In genomic region chr17:71874077-71874476, GRCm38 (mm10) we compare ENCODE assay signal across 9 mouse cellular contexts.
DNase-seq lines count a peak whose midpoint lies in the region; ATAC-seq and TF ChIP-seq lines count a peak whose summit lies in the region.
"Had no signal": no experiment of that assay in that cellular context is flagged by ENCODE, and none has a peak within 500 bp of the region (broad histone marks: within the 10 kb centered on the region; RNA-seq: fewer than 3 reads in every experiment).

No protein-coding gene starts in this region.

- in situ Hi-C loops in CH12.LX (cut with MboI; ENCODE audit: low pct_ligation_motif_present, low pct_unique_long_range_greater_than_20kb, low sequenced_read_pairs) = loop anchor here (5.0 to 25.0 kb wide), 2 partner anchors 202 to 312 kb away; partner anchors contain the start of genes Spdya and Togaram2

- no peaks in the 10 kb centered on the region for H3K36me3 ChIP-seq in heart, embryonic 16.5 days (ENCODE audit: control insufficient read depth, insufficient read depth)
- H3K36me3 ChIP-seq in heart, embryonic 10.5 days = no peaks in the 10 kb centered on the region
- peaks cover 0 to 2% of the 10 kb centered on the region in 2 experiments for H3K36me3 ChIP-seq in CH12.LX (replicated peaks in 1 of 2; ENCODE audit: control insufficient read depth in 1 of 2, insufficient read depth in 1 of 2, low read length in 1 of 2)
- H3K36me3 ChIP-seq: embryonic facial prominence, embryonic 12.5 days had no signal

- no peak overlapping the region for H3K4me3 ChIP-seq in heart, embryonic 16.5 days (ENCODE audit: low read length)
- H3K4me3 ChIP-seq in heart, embryonic 10.5 days = no peak overlapping the region
- peak overlapping the region; percentile 31 to 45 (median 35) for H3K4me3 ChIP-seq in CH12.LX (replicated peaks in 1 of 3; ENCODE audit: low read depth in 2 of 3, low read length in 2 of 3, poor library complexity in 1 of 3)
- H3K4me3 ChIP-seq: embryonic facial prominence, embryonic 12.5 days had no signal

- H3K79me2 ChIP-seq in CH12.LX (replicated peaks; ENCODE audit: control insufficient read depth, extremely low read depth, insufficient read depth, poor library complexity, severe bottlenecking) = no peaks in the 10 kb centered on the region

- ATAC-seq in heart, embryonic 16.5 days (replicated peaks; ENCODE audit: extremely low read depth, insufficient read depth, low FRiP score) = no peak

- H3K27ac ChIP-seq in heart, embryonic 16.5 days (ENCODE audit: low read length) = no peak overlapping the region
- H3K27ac ChIP-seq in heart, embryonic 10.5 days = no peak overlapping the region
- H3K27ac ChIP-seq in CH12.LX (ENCODE audit: insufficient read depth, low read depth) = no peak overlapping the region
- H3K27ac ChIP-seq: embryonic facial prominence, embryonic 12.5 days had no signal

- WGBS in heart, embryonic 16.5 days = 36% methylated on average over 6 of the region's 6 CpGs
- WGBS in heart, embryonic 10.5 days = 36% methylated on average over 6 of the region's 6 CpGs

- DNase-seq in heart, embryonic 10.5 days (ENCODE audit: low spot score) = no peak
- DNase-seq in CH12.LX (ENCODE audit: extremely low read depth) = peak; percentile 85
- DNase-seq in brain, embryonic 14.5 days (ENCODE audit: low read depth) = peak; percentile 50
- DNase-seq in frontal cortex, postnatal 25 days (ENCODE audit: low spot score in 2 of 2) = peak; percentile 14 to 30
- DNase-seq in left cerebral cortex, postnatal 14 days (ENCODE audit: low spot score in 2 of 2) = peak; percentile 30 to 44
- peak; percentile 21 for DNase-seq in ovary, postnatal 10 days (ENCODE audit: low spot score)
- DNase-seq in thymus, postnatal 36 days = peak; percentile 52 to 61

- TF ChIP-seq RAD21 in CH12.LX (IDR thresholded peaks at IDR 0.05; ENCODE audit: low read depth, low read length) = peak; percentile 81

- TF ChIP-seq CTCF in CH12.LX (conservative IDR thresholded peaks at IDR 0.05 in 1 of 2, IDR thresholded peaks at IDR 0.05 in 1 of 2; ENCODE audit: low read depth in 2 of 2, low read length in 2 of 2) = peak; percentile 91 to 92
- peak; percentile 75 for TF ChIP-seq CTCF in brain, embryonic 14.5 days (IDR thresholded peaks at IDR 0.05; ENCODE audit: borderline replicate concordance, extremely low read depth, insufficient read depth, insufficient read length)

- H3K9ac ChIP-seq in heart, embryonic 16.5 days (ENCODE audit: low read length) = no peak overlapping the region
- H3K9ac ChIP-seq in CH12.LX (ENCODE audit: insufficient read depth, low read depth) = no peak overlapping the region; the same call in 1 of the 2 replicates
- H3K9ac ChIP-seq: embryonic facial prominence, embryonic 12.5 days had no signal

- peaks cover 2% of the 10 kb centered on the region; the same call in 1 of the 2 replicates for H3K4me1 ChIP-seq in heart, embryonic 16.5 days (ENCODE audit: control insufficient read depth, insufficient read depth, low read length)
- H3K4me1 ChIP-seq in heart, embryonic 10.5 days = 0 out of 2 replicates have a peak, but pooled peaks cover 8% of the 10 kb centered on the region
- no peaks in the 10 kb centered on the region for H3K4me1 ChIP-seq in CH12.LX (ENCODE audit: control insufficient read depth in 1 of 2, insufficient read depth in 2 of 2)
- H3K4me1 ChIP-seq: embryonic facial prominence, embryonic 12.5 days had no signal

- TF ChIP-seq EP300 in CH12.LX (IDR thresholded peaks at IDR 0.05; ENCODE audit: low read length) = no peak

- no peak for TF ChIP-seq POLR2A in CH12.LX (IDR thresholded peaks at IDR 0.05; ENCODE audit: low read depth, low read length)
- no peak for TF ChIP-seq POLR2A in brain, embryonic 14.5 days (IDR thresholded peaks at IDR 0.05; ENCODE audit: borderline replicate concordance, extremely low read depth, insufficient read depth, insufficient read length, poor library complexity, severe bottlenecking)

- intact Hi-C loops in left cerebral cortex, postnatal 14 days (cut with DNase I) = loop anchor here (2.0 kb wide), 1 partner anchor 211 kb away; no protein-coding TSS in a partner anchor

- no peaks in the 10 kb centered on the region for H3K27me3 ChIP-seq in heart, embryonic 16.5 days (ENCODE audit: control insufficient read depth, insufficient read depth, low read length)
- no peaks in the 10 kb centered on the region for H3K27me3 ChIP-seq in heart, embryonic 10.5 days (ENCODE audit: insufficient read depth, poor library complexity, severe bottlenecking)
- H3K27me3 ChIP-seq in CH12.LX (replicated peaks) = no peaks in the 10 kb centered on the region

- no peaks in the 10 kb centered on the region for H3K9me3 ChIP-seq in heart, embryonic 16.5 days (replicated peaks; ENCODE audit: control insufficient read depth, low read length)
- H3K9me3 ChIP-seq in heart, embryonic 10.5 days = no peaks in the 10 kb centered on the region
- peaks cover 3% of the 10 kb centered on the region for H3K9me3 ChIP-seq in CH12.LX (replicated peaks; ENCODE audit: low read length)
- H3K9me3 ChIP-seq: embryonic facial prominence, embryonic 12.5 days had no signal

- dilution Hi-C loops in CH12.LX (cut with MboI; ENCODE audit: extremely low pct_ligation_motif_present, extremely low pct_unique_long_range_greater_than_20kb, low sequenced_read_pairs) = no loop called here

- peak overlapping the region; percentile 21; the same call in 1 of the 2 replicates for H3K4me2 ChIP-seq in heart, embryonic 16.5 days (ENCODE audit: low read depth, low read length)
- H3K4me2 ChIP-seq in CH12.LX (ENCODE audit: insufficient read depth, low read depth, poor library complexity, severe bottlenecking) = peak overlapping the region; percentile 51
- H3K4me2 ChIP-seq: embryonic facial prominence, embryonic 12.5 days had no signal

TF ChIP-seq in CH12.LX, 34 proteins besides CTCF, POLR2A, EP300 and RAD21:
- TF ChIP-seq NELFE (IDR thresholded peaks at IDR 0.05; ENCODE audit: low read depth, low read length) = no peak
- peak; percentile 91 for TF ChIP-seq SMC3 (IDR thresholded peaks at IDR 0.05; ENCODE audit: low read depth, low read length)
- TF ChIP-seq ELF1 (IDR thresholded peaks at IDR 0.05; ENCODE audit: low read depth, low read length) = peak; percentile 59

Comparison
In these comparisons a context has a peak if more than half of its experiments do, and no peak if none do; other contexts are left out.
1. H3K4me3 ChIP-seq: peak in CH12.LX (3 of 3); none in heart, embryonic 16.5 days (single experiment) and heart, embryonic 10.5 days (single experiment).